In genomic region chr9:90164670-90165453, GRCm38 (mm10) we compare ENCODE assay signal across 8 mouse cellular contexts. TPM values are rescaled to one million over a fixed set of nuclear protein-coding genes. Genes with fewer than 3 reads are reported as not detected.
DNase-seq lines count a peak whose midpoint lies in the region; ATAC-seq and TF ChIP-seq lines count a peak whose summit lies in the region.

No protein-coding gene starts in this region.

- no peak overlapping the region for H3K27ac ChIP-seq in heart, embryonic 11.5 days (ENCODE audit: low read depth, low read length)
- 0 out of 2 replicates have a peak overlapping the region, but pooled peaks have one; percentile 7 for H3K27ac ChIP-seq in CH12.LX (ENCODE audit: insufficient read depth, low read depth)
- 0 out of 2 replicates have a peak overlapping the region, but pooled peaks have one; percentile 6 for H3K27ac ChIP-seq in heart, embryonic 16.5 days (ENCODE audit: low read length)
- H3K27ac ChIP-seq in midbrain, embryonic 10.5 days (replicated peaks), result no peak overlapping the region

- no peak overlapping the region for H3K4me3 ChIP-seq in heart, embryonic 11.5 days (ENCODE audit: low read depth, low read length)
- H3K4me3 ChIP-seq in CH12.LX (replicated peaks in 1 of 3; ENCODE audit: low read depth in 2 of 3, low read length in 2 of 3, poor library complexity in 1 of 3), result peak overlapping the region; percentile 68 to 78 (median 69)
- no peak overlapping the region for H3K4me3 ChIP-seq in heart, embryonic 16.5 days (ENCODE audit: low read length)
- peak overlapping the region; percentile 64 for H3K4me3 ChIP-seq in midbrain, embryonic 10.5 days

- TF ChIP-seq CTCF in CH12.LX (conservative IDR thresholded peaks at IDR 0.05 in 1 of 2, IDR thresholded peaks at IDR 0.05 in 1 of 2; ENCODE audit: low read depth in 2 of 2, low read length in 2 of 2), result peak in 1 of 2 experiments; percentile 53; a peak in 3 of 4 replicates

- H3K9ac ChIP-seq in heart, embryonic 11.5 days (ENCODE audit: low read depth, low read length), result no peak overlapping the region
- peak overlapping the region; percentile 69 for H3K9ac ChIP-seq in CH12.LX (ENCODE audit: insufficient read depth, low read depth)
- H3K9ac ChIP-seq in heart, embryonic 16.5 days (ENCODE audit: low read length), result no peak overlapping the region

- TF ChIP-seq RAD21 in CH12.LX (IDR thresholded peaks at IDR 0.05; ENCODE audit: low read depth, low read length), result peak; percentile 20

- TF ChIP-seq EP300 in CH12.LX (IDR thresholded peaks at IDR 0.05; ENCODE audit: low read length), result no peak

- H3K4me1 ChIP-seq in heart, embryonic 11.5 days (ENCODE audit: control insufficient read depth, insufficient read depth, low read length), result peaks cover 8% of the 10 kb centered on the region; the same call in 1 of the 2 replicates
- peaks cover 10 to 52% of the 10 kb centered on the region in 2 experiments for H3K4me1 ChIP-seq in CH12.LX (ENCODE audit: control insufficient read depth in 1 of 2, insufficient read depth in 2 of 2)
- H3K4me1 ChIP-seq in heart, embryonic 16.5 days (ENCODE audit: control insufficient read depth, insufficient read depth, low read length), result peaks cover 24% of the 10 kb centered on the region
- H3K4me1 ChIP-seq in midbrain, embryonic 10.5 days, result peaks cover 28% of the 10 kb centered on the region

- H3K36me3 ChIP-seq in heart, embryonic 11.5 days (ENCODE audit: control insufficient read depth, insufficient read depth, low read length), result no peaks in the 10 kb centered on the region
- H3K36me3 ChIP-seq in CH12.LX (replicated peaks in 1 of 2; ENCODE audit: control insufficient read depth in 1 of 2, insufficient read depth in 1 of 2, low read length in 1 of 2), result peaks cover 0 to 6% of the 10 kb centered on the region in 2 experiments
- H3K36me3 ChIP-seq in heart, embryonic 16.5 days (ENCODE audit: control insufficient read depth, insufficient read depth), result no peaks in the 10 kb centered on the region
- H3K36me3 ChIP-seq in midbrain, embryonic 10.5 days, result no peaks in the 10 kb centered on the region

- no peak overlapping the region for H3K4me2 ChIP-seq in heart, embryonic 11.5 days
- peak overlapping the region; percentile 59 for H3K4me2 ChIP-seq in CH12.LX (ENCODE audit: insufficient read depth, low read depth, poor library complexity, severe bottlenecking)
- H3K4me2 ChIP-seq in heart, embryonic 16.5 days (ENCODE audit: low read depth, low read length), result peak overlapping the region; percentile 99; the same call in 1 of the 2 replicates

- in situ Hi-C loops in CH12.LX (cut with MboI; ENCODE audit: low pct_ligation_motif_present, low pct_unique_long_range_greater_than_20kb, low sequenced_read_pairs), result loop anchor here (5.0 kb wide), 1 partner anchor 38 kb away; no protein-coding TSS in a partner anchor

- no peaks in the 10 kb centered on the region for H3K9me3 ChIP-seq in heart, embryonic 11.5 days (replicated peaks; ENCODE audit: control insufficient read depth, low read length)
- peaks cover 2% of the 10 kb centered on the region for H3K9me3 ChIP-seq in CH12.LX (replicated peaks; ENCODE audit: low read length)
- no peaks in the 10 kb centered on the region; the same call in 1 of the 2 replicates for H3K9me3 ChIP-seq in heart, embryonic 16.5 days (replicated peaks; ENCODE audit: control insufficient read depth, low read length)
- peaks cover 5% of the 10 kb centered on the region; the same call in 1 of the 2 replicates for H3K9me3 ChIP-seq in midbrain, embryonic 10.5 days (replicated peaks)

- ATAC-seq in heart, embryonic 11.5 days (replicated peaks; ENCODE audit: insufficient number of reproducible peaks, low FRiP score, low TSS enrichment), result no peak
- ATAC-seq in heart, embryonic 16.5 days (replicated peaks; ENCODE audit: extremely low read depth, insufficient read depth, low FRiP score), result no peak
- no peak for ATAC-seq in cerebellum, adult (ENCODE audit: insufficient number of reproducible peaks, low FRiP score, low TSS enrichment)

- H3K27me3 ChIP-seq in heart, embryonic 11.5 days (ENCODE audit: control insufficient read depth, insufficient read depth, low read length), result peaks cover 11% of the 10 kb centered on the region; the same call in 1 of the 2 replicates
- H3K27me3 ChIP-seq in CH12.LX (replicated peaks), result peaks cover 2% of the 10 kb centered on the region
- H3K27me3 ChIP-seq in heart, embryonic 16.5 days (ENCODE audit: control insufficient read depth, insufficient read depth, low read length), result no peaks in the 10 kb centered on the region
- H3K27me3 ChIP-seq in midbrain, embryonic 10.5 days (ENCODE audit: low read depth, poor library complexity, severe bottlenecking), result peaks cover 7% of the 10 kb centered on the region

- dilution Hi-C loops in CH12.LX (cut with MboI; ENCODE audit: extremely low pct_ligation_motif_present, extremely low pct_unique_long_range_greater_than_20kb, low sequenced_read_pairs), result no loop called here

- no peak for TF ChIP-seq POLR2A in CH12.LX (IDR thresholded peaks at IDR 0.05; ENCODE audit: low read depth, low read length)

- H3K79me2 ChIP-seq in CH12.LX (replicated peaks; ENCODE audit: control insufficient read depth, extremely low read depth, insufficient read depth, poor library complexity, severe bottlenecking), result peaks cover 2% of the 10 kb centered on the region; the same call in 1 of the 2 replicates

- WGBS in heart, embryonic 11.5 days (ENCODE audit: insufficient replicate concordance), result 62% methylated on average over 4 of the region's 4 CpGs
- WGBS in heart, embryonic 16.5 days, result 67% methylated on average over 4 of the region's 4 CpGs
- 65% methylated on average over 4 of the region's 4 CpGs for WGBS in midbrain, embryonic 10.5 days

- DNase-seq in heart, adult 9 months (ENCODE audit: low spot score in 2 of 2), result peak; percentile 73 to 77
- DNase-seq in CH12.LX (ENCODE audit: extremely low read depth), result no peak
- no peak for DNase-seq in midbrain, embryonic 10.5 days (ENCODE audit: low spot score)
- DNase-seq in c-Kit-positive CD71-positive TER-119-positive erythroid progenitor cells, embryonic 14.5 days (ENCODE audit: low spot score), result no peak
- DNase-seq in right cerebral cortex, postnatal 4 days, result no peak

TF ChIP-seq in CH12.LX, 34 proteins besides CTCF, POLR2A, EP300 and RAD21:
- no peak for TF ChIP-seq NRF1 (IDR thresholded peaks at IDR 0.05; ENCODE audit: low read depth, low read length)
- TF ChIP-seq MXI1 (IDR thresholded peaks at IDR 0.05; ENCODE audit: low read depth, low read length), result no peak
- TF ChIP-seq NELFE (IDR thresholded peaks at IDR 0.05; ENCODE audit: low read depth, low read length), result no peak
- no peak for TF ChIP-seq MEF2A (IDR thresholded peaks at IDR 0.05; ENCODE audit: borderline replicate concordance, low read depth, low read length)
- no peak for TF ChIP-seq IRF4 (IDR thresholded peaks at IDR 0.05; ENCODE audit: low read depth, low read length)
- TF ChIP-seq GABPA (IDR thresholded peaks at IDR 0.05; ENCODE audit: insufficient replicate concordance, low read depth, low read length), result no peak
- TF ChIP-seq SIN3A (IDR thresholded peaks at IDR 0.05; ENCODE audit: low read length), result no peak
- 0 out of 2 replicates have a peak, but pooled peaks have one; percentile 9 for TF ChIP-seq SMC3 (IDR thresholded peaks at IDR 0.05; ENCODE audit: low read depth, low read length)
- peak; percentile 93 for TF ChIP-seq ZNF384 (IDR thresholded peaks at IDR 0.05; ENCODE audit: low read depth, low read length)
- no peak for TF ChIP-seq USF1 (IDR thresholded peaks at IDR 0.05; ENCODE audit: low read depth, low read length)
- TF ChIP-seq PAX5 (IDR thresholded peaks at IDR 0.05; ENCODE audit: low read length), result no peak
- TF ChIP-seq ETS1 (conservative IDR thresholded peaks at IDR 0.05; ENCODE audit: low read depth, low read length), result no peak
- TF ChIP-seq HCFC1 (IDR thresholded peaks at IDR 0.05; ENCODE audit: low read depth, low read length), result no peak
- no peak for TF ChIP-seq JUN (IDR thresholded peaks at IDR 0.05; ENCODE audit: insufficient read depth, low read depth, low read length)
TF ChIP-seq in CH12.LX: peak in this region for 2.

RNA-seq across cellular contexts. Expression of gene Adamts7, which starts 2.0 kb away (rescaled TPM):
- 4.2 and 4.9 TPM in 2 replicates for polyA plus RNA-seq in heart, embryonic 11.5 days (2014; fragmentation: Nextera tagmentation; extraction: Ambion mirVana)
- total RNA-seq in CH12.LX (2012; rRNA removed) (9.2 and 13.8 TPM in 2 replicates), CH12.LX (2014; rRNA removed) (4.7 and 5.4 TPM in 2 replicates)
- polyA plus RNA-seq in CH12.LX (2012; ENCODE audit: insufficient read length, low read depth), result 15.3 and 15.7 TPM in 2 replicates
- 8.7 and 9.3 TPM in 2 replicates for polyA plus RNA-seq in heart, embryonic 16.5 days (2015; fragmentation: Nextera tagmentation; extraction: Ambion mirVana)
- polyA plus RNA-seq in midbrain, embryonic 10.5 days (2016; fragmentation: Nextera tagmentation; extraction: Ambion mirVana), result 16.7 and 21.0 TPM in 2 replicates

RNA-seq across cellular contexts. Expression of gene Morf4l1, which starts 50.3 kb away (rescaled TPM):
- polyA plus RNA-seq in heart, embryonic 11.5 days (2014; fragmentation: Nextera tagmentation; extraction: Ambion mirVana), result 376 and 383 TPM in 2 replicates
- total RNA-seq in CH12.LX (2012; rRNA removed), result 127 and 139 TPM in 2 replicates
- 219 and 225 TPM in 2 replicates for total RNA-seq in CH12.LX (2014; rRNA removed)
- polyA plus RNA-seq in CH12.LX (2012; ENCODE audit: insufficient read length, low read depth), result 233 and 294 TPM in 2 replicates
- polyA plus RNA-seq in heart, embryonic 16.5 days (2015; fragmentation: Nextera tagmentation; extraction: Ambion mirVana), result 294 and 363 TPM in 2 replicates
- polyA plus RNA-seq in midbrain, embryonic 10.5 days (2016; fragmentation: Nextera tagmentation; extraction: Ambion mirVana), result 603 and 629 TPM in 2 replicates

Comparison
In these comparisons a context has a peak if more than half of its experiments do, and no peak if none do; other contexts are left out.
1. H3K27ac ChIP-seq: peak in CH12.LX (single experiment) and heart, embryonic 16.5 days (single experiment); none in heart, embryonic 11.5 days (single experiment) and midbrain, embryonic 10.5 days (single experiment).
2. DNase-seq: peak in heart, adult 9 months (2 of 2); none in CH12.LX (single experiment), midbrain, embryonic 10.5 days (single experiment), c-Kit-positive CD71-positive TER-119-positive erythroid progenitor cells, embryonic 14.5 days (single experiment) and right cerebral cortex, postnatal 4 days (single experiment).
3. H3K4me3 ChIP-seq: peak in CH12.LX (3 of 3) and midbrain, embryonic 10.5 days (single experiment); none in heart, embryonic 11.5 days (single experiment) and heart, embryonic 16.5 days (single experiment).